Mouse (Mus musculus): ENCODE data around the gene Fermt2. TPM values are rescaled to one million over a fixed set of nuclear protein-coding genes. Genes with fewer than 3 reads are reported as not detected.
"Not testable (repeated sequence)": the region's sequence is repeated elsewhere in the genome, so short reads cannot be mapped to it uniquely, and the experiment has no call there.

Gene Fermt2
- polyA plus RNA-seq, 1 experiment from 2014 or later = 68.5 TPM

DNA sequence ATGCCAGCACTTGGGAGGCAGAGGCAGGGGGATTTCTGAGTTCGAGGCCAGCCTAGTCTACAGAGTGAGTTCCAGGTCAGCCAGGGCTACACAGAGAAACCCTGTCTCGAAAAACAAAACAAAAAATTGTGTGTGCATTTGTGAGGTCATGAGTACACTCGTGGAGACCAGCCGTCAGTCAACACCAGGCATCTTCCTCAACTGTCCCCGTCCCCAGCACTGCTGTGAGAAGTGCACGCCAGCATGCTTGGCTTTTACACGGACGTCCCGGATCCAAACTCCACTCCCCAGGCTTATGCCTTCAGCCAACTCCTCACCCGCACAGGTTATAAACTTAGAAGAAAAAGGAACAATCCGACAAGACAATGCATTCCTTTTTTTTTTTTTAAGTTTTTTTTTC is 46.6 kb downstream of the Fermt2 start:
- WGBS = 98% methylated on average over 11 of the region's 11 CpGs

DNA sequence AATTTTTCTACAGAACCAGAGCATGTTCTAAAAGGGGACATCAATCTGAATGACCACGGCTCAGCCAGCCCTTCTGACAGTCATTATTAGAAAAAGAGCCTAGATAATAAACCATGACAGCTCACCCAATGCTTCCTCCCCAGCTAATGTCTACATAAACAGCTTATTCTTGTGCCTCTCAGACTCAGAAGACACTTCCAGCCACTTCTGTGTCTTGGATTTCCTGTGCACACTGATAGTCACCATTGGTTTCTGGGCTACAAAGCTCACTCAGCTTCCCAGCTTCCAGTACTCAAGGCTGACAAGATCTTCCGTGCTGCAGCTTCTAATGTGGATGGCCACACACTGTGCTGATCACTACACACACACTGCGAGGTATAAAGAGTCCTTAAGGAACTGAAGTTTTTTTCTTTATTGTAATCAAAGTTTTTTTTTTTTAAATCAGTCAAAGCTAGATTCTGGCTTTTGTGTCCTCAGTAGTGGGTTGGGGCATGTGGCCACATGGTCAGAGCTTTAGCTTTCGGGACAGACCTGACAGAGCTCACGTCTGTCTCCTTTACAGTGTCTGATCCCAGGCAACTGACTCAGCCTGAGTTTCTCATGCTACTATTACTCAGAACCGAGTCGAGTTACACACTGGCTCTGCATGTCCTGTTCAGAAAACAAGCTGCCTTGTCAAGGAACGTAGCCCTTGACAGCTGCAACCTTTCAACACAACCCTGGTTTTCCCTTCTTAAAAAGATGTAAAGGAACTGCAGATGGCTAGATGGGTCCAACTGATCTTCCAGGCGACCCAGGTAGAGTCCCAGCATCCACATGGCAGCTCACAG is 50.7 kb downstream of the Fermt2 start:
- Histone ChIP-seq H3K27ac (ENCODE audit: low read depth, low read length) (no peak overlapping the region), H3K4me2 (ENCODE audit: low read depth, low read length, severe bottlenecking) (no peak overlapping the region), H3K36me3 (ENCODE audit: control insufficient read depth, insufficient read depth, low read length) (peaks cover 10% of the 10 kb centered on the region; the same call in 1 of the 2 replicates), H3K9ac (ENCODE audit: low read length) (no peak overlapping the region), H3K4me3 (ENCODE audit: low read depth, low read length) (no peak overlapping the region), H3K9me3 (ENCODE audit: control insufficient read depth, low read length) (no peaks in the 10 kb centered on the region), H3K27me3 (ENCODE audit: control insufficient read depth, insufficient read depth, low read length) (no peaks in the 10 kb centered on the region), H3K4me1 (replicated peaks; ENCODE audit: control insufficient read depth, insufficient read depth, low read length) (no peaks in the 10 kb centered on the region)
- ATAC-seq (replicated peaks; ENCODE audit: low FRiP score) (no peak), DNase-seq (ENCODE audit: low spot score) (no peak)
- 77% methylated on average over 9 of the region's 9 CpGs for WGBS

More for the DNA sequence above, 46.6 kb downstream of the Fermt2 start:
- H3K4me3 ChIP-seq (ENCODE audit: low read depth, low read length); H3K27me3 ChIP-seq (ENCODE audit: control insufficient read depth, insufficient read depth, low read length); H3K4me1 ChIP-seq (replicated peaks; ENCODE audit: control insufficient read depth, insufficient read depth, low read length); ATAC-seq (replicated peaks; ENCODE audit: low FRiP score); H3K4me2 ChIP-seq (ENCODE audit: low read depth, low read length, severe bottlenecking); DNase-seq (ENCODE audit: low spot score); H3K9me3 ChIP-seq (ENCODE audit: control insufficient read depth, low read length); H3K9ac ChIP-seq (ENCODE audit: low read length); H3K27ac ChIP-seq (ENCODE audit: low read depth, low read length); H3K36me3 ChIP-seq (ENCODE audit: control insufficient read depth, insufficient read depth, low read length): not testable (repeated sequence)

DNA sequence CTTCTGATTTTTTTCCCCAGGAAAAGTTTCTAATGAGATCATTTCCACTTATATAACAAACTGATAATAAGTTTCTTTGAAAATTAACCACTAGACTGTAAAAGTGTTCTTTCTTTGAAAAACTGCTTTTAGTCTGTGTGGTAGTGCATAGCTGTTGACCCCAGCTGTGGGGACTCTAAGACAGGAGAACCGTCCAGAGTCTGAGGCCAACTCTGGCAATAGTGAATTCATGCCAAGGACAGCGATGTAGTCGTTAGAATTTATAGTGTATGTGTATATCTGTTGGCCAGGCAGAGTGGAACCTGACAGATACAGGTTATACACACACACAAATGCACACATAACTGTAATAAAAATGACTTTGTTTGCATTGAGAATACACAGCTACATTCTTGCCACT is 51.4 kb downstream of the Fermt2 start:
- H3K36me3 ChIP-seq (ENCODE audit: control insufficient read depth, insufficient read depth, low read length) = peaks cover 10% of the 10 kb centered on the region; the same call in 1 of the 2 replicates
- H3K4me2 ChIP-seq (ENCODE audit: low read depth, low read length, severe bottlenecking) = no peak overlapping the region
- ATAC-seq (replicated peaks; ENCODE audit: low FRiP score) (no peak), DNase-seq (ENCODE audit: low spot score) (no peak)
- H3K27me3 ChIP-seq (ENCODE audit: control insufficient read depth, insufficient read depth, low read length) = no peaks in the 10 kb centered on the region
- no peak overlapping the region for H3K27ac ChIP-seq (ENCODE audit: low read depth, low read length)
- H3K9me3 ChIP-seq (ENCODE audit: control insufficient read depth, low read length) = no peaks in the 10 kb centered on the region
- no peaks in the 10 kb centered on the region for H3K4me1 ChIP-seq (replicated peaks; ENCODE audit: control insufficient read depth, insufficient read depth, low read length)
- 83% methylated on average over 3 of the region's 3 CpGs for WGBS
- no peak overlapping the region for H3K4me3 ChIP-seq (ENCODE audit: low read depth, low read length)
- no peak overlapping the region for H3K9ac ChIP-seq (ENCODE audit: low read length)

DNA sequence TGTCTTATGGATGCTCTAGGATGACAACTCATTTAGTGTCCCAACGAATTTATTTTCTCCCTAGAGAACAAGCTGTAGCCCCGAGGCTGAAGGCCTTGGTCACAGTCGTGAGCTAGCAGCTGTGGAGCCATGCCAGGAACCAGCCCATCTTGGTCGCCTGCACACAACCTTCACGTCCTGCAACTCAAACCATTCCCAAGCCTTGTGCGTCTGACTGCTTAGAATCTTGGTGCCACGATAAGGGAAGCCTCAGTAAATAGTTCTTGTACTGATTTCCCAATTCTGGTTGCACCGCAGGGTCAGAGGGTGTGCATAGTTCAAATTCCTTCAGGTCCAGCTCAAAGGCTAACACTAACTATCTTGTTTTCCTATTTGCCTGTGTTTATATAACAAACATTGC is 52.3 kb downstream of the Fermt2 start:
- H3K27me3 ChIP-seq (ENCODE audit: control insufficient read depth, insufficient read depth, low read length) = no peaks in the 10 kb centered on the region
- no peak overlapping the region for H3K4me2 ChIP-seq (ENCODE audit: low read depth, low read length, severe bottlenecking)
- H3K4me1 ChIP-seq (replicated peaks; ENCODE audit: control insufficient read depth, insufficient read depth, low read length) = no peaks in the 10 kb centered on the region
- ATAC-seq (replicated peaks; ENCODE audit: low FRiP score) = no peak
- H3K9ac ChIP-seq (ENCODE audit: low read length) = no peak overlapping the region
- 72% methylated on average over 8 of the region's 8 CpGs for WGBS
- peaks cover 10% of the 10 kb centered on the region; the same call in 1 of the 2 replicates for H3K36me3 ChIP-seq (ENCODE audit: control insufficient read depth, insufficient read depth, low read length)
- no peak overlapping the region for H3K4me3 ChIP-seq (ENCODE audit: low read depth, low read length)
- DNase-seq (ENCODE audit: low spot score) = no peak
- H3K9me3 ChIP-seq (ENCODE audit: control insufficient read depth, low read length) = no peaks in the 10 kb centered on the region
- H3K27ac ChIP-seq (ENCODE audit: low read depth, low read length) = no peak overlapping the region

DNA sequence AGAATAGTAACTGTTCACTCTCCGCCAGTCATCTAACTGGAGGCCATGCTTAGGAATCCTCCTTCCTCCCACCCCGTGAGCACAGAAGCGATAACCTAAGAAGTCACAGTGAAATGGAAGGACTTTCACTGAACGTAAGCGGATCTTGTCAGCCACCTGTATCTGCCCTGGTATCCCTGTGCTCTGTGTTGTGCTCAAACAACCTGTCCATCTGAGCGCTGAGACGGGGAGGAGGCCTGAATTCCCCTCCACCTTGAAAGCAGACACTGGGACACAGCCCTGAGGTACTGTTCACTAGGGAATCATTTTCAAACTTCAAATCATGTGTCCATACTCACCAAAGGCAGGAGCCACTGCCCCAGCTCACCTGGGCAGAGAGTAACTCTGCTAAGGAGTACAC is 52.9 kb downstream of the Fermt2 start:
- no peaks in the 10 kb centered on the region for H3K27me3 ChIP-seq (ENCODE audit: control insufficient read depth, insufficient read depth, low read length)
- 92% methylated on average over 7 of the region's 7 CpGs for WGBS
- no peaks in the 10 kb centered on the region for H3K9me3 ChIP-seq (ENCODE audit: control insufficient read depth, low read length)
- H3K27ac ChIP-seq (ENCODE audit: low read depth, low read length) = no peak overlapping the region
- H3K36me3 ChIP-seq (ENCODE audit: control insufficient read depth, insufficient read depth, low read length) = peaks cover 10% of the 10 kb centered on the region; the same call in 1 of the 2 replicates
- no peak overlapping the region for H3K4me2 ChIP-seq (ENCODE audit: low read depth, low read length, severe bottlenecking)
- no peaks in the 10 kb centered on the region for H3K4me1 ChIP-seq (replicated peaks; ENCODE audit: control insufficient read depth, insufficient read depth, low read length)
- no peak for ATAC-seq (replicated peaks; ENCODE audit: low FRiP score)
- H3K4me3 ChIP-seq (ENCODE audit: low read depth, low read length) = no peak overlapping the region
- DNase-seq (ENCODE audit: low spot score) = no peak
- no peak overlapping the region for H3K9ac ChIP-seq (ENCODE audit: low read length)

DNA sequence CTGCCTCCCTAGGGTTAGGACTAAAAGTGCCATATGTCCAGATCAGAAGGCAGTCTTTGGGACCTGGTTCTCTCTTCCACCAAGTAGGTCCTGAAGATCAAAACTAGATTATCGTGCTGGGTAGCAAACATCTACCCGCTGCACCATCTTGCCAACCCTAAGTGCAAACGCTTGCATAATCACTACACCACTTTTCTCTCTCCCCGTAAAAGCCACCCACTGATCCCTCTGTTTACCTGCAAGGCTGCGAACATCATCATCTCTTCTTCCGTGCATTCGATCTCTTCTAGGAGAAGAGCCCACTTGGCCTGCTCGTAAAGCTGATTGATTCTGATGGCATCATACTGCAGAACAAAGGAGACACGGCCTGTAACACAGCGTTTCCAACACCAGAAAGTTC is 57.4 kb downstream of the Fermt2 start:
- no peak overlapping the region for H3K9ac ChIP-seq (ENCODE audit: low read length)
- H3K4me1 ChIP-seq (replicated peaks; ENCODE audit: control insufficient read depth, insufficient read depth, low read length) = no peaks in the 10 kb centered on the region
- H3K4me2 ChIP-seq (ENCODE audit: low read depth, low read length, severe bottlenecking) = no peak overlapping the region
- no peaks in the 10 kb centered on the region for H3K27me3 ChIP-seq (ENCODE audit: control insufficient read depth, insufficient read depth, low read length)
- peaks cover 14% of the 10 kb centered on the region for H3K36me3 ChIP-seq (ENCODE audit: control insufficient read depth, insufficient read depth, low read length)
- no peak for DNase-seq (ENCODE audit: low spot score)
- ATAC-seq (replicated peaks; ENCODE audit: low FRiP score) = no peak
- H3K27ac ChIP-seq (ENCODE audit: low read depth, low read length) = no peak overlapping the region
- peaks cover 3% of the 10 kb centered on the region; the same call in 1 of the 2 replicates for H3K9me3 ChIP-seq (ENCODE audit: control insufficient read depth, low read length)
- no peak overlapping the region for H3K4me3 ChIP-seq (ENCODE audit: low read depth, low read length)
- WGBS = 96% methylated on average over 10 of the region's 10 CpGs

DNA sequence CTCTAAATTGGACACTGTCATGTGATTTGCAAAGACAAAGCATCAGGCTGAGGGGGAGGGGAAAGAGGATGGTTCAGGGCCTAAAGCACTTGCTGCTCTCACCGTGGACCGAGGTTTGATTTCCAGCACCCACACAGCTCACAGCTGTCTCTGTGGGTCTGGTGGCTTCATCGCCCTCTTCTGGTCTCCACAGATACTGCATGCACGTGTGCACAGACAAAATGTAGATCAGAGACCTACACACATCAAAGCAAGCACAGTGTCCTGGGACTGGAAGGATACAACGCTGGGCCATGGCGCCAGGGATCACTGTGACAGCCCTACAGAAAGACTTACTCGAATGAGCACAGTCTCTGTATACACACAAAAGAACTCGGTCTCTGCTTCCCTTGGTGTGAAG is 60.5 kb downstream of the Fermt2 start:
- no peak overlapping the region for H3K27ac ChIP-seq (ENCODE audit: low read depth, low read length)
- H3K36me3 ChIP-seq (ENCODE audit: control insufficient read depth, insufficient read depth, low read length) = peaks cover 8% of the 10 kb centered on the region
- ATAC-seq (replicated peaks; ENCODE audit: low FRiP score) (no peak), DNase-seq (ENCODE audit: low spot score) (no peak)
- 96% methylated on average over 8 of the region's 8 CpGs for WGBS
- H3K27me3 ChIP-seq (ENCODE audit: control insufficient read depth, insufficient read depth, low read length) = no peaks in the 10 kb centered on the region
- H3K4me3 ChIP-seq (ENCODE audit: low read depth, low read length) = no peak overlapping the region
- no peak overlapping the region for H3K4me2 ChIP-seq (ENCODE audit: low read depth, low read length, severe bottlenecking)
- no peak overlapping the region for H3K9ac ChIP-seq (ENCODE audit: low read length)
- H3K9me3 ChIP-seq (ENCODE audit: control insufficient read depth, low read length) = peaks cover 3% of the 10 kb centered on the region; the same call in 1 of the 2 replicates
- H3K4me1 ChIP-seq (replicated peaks; ENCODE audit: control insufficient read depth, insufficient read depth, low read length) = no peaks in the 10 kb centered on the region

DNA sequence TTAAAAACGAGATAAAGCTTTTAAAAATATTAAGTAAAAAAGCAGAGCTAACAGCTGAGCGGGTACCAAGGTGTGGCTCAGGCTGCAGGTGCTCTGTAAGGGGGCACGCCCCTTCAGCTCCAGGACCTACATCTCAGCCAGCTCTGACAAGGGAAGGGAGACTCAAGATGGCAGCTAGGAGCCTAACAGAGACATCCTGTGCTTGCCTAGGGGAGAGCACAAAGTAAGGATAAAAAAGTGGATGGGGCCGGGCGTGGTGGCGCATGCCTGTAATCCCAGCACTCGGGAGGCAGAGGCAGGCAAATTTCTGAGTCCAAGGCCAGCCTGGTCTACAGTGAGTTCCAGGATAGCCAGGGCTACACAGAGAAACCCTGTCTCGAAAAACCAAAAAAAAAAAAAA is 63.5 kb downstream of the Fermt2 start:
- not testable (repeated sequence) for ATAC-seq (replicated peaks; ENCODE audit: low FRiP score); H3K36me3 ChIP-seq (ENCODE audit: control insufficient read depth, insufficient read depth, low read length); H3K4me2 ChIP-seq (ENCODE audit: low read depth, low read length, severe bottlenecking); H3K27ac ChIP-seq (ENCODE audit: low read depth, low read length); H3K27me3 ChIP-seq (ENCODE audit: control insufficient read depth, insufficient read depth, low read length); H3K4me3 ChIP-seq (ENCODE audit: low read depth, low read length); H3K9me3 ChIP-seq (ENCODE audit: control insufficient read depth, low read length); H3K4me1 ChIP-seq (replicated peaks; ENCODE audit: control insufficient read depth, insufficient read depth, low read length); DNase-seq (ENCODE audit: low spot score); H3K9ac ChIP-seq (ENCODE audit: low read length)
- 87% methylated on average over 8 of the region's 8 CpGs for WGBS

Measured in forebrain, embryonic 11.5 days (tissue).